Mouse (Mus musculus) liver, embryonic 13.5 days (tissue): ENCODE data around the gene Rpl10a. TPM values are rescaled to one million over a fixed set of nuclear protein-coding genes. Genes with fewer than 3 reads are reported as not detected.

Experiments
- ATAC-seq: fragments of 200-750 bp; cut with Nextera tagmentation; 2 replicates; pipeline ENCODE4 v1.8.0; 2017; ENCODE audit warnings: low read depth, mild to moderate bottlenecking, moderate number of reproducible peaks, moderate library complexity
- DNase-seq: peaks from one replicate; pipeline ENCODE4 v3.0.0; 2022
- H3K27ac ChIP-seq: fragments of 300-500 bp; sonication (generic); 2 replicates; pipeline ENCODE4 v1.5.1; 2015; ENCODE audit warnings: moderate library complexity, mild to moderate bottlenecking, inconsistent platforms
- H3K27me3 ChIP-seq: fragments of 300-500 bp; sonication (generic); 2 replicates; pipeline ENCODE4 v1.6.1; 2015; ENCODE audit warnings: mild to moderate bottlenecking, inconsistent platforms
- H3K36me3 ChIP-seq: fragments of 300-500 bp; sonication (generic); 2 replicates; pipeline ENCODE4 v1.6.1; 2015; ENCODE audit warnings: mild to moderate bottlenecking, inconsistent platforms
- H3K4me1 ChIP-seq: fragments of 300-500 bp; sonication (generic); replicated peaks from 2 replicates; pipeline ENCODE4 v1.6.1; 2015; ENCODE audit warnings: inconsistent platforms
- H3K4me2 ChIP-seq: fragments of 300-500 bp; sonication (generic); 2 replicates; pipeline ENCODE4 v1.6.1; 2015; ENCODE audit warnings: inconsistent platforms, mild to moderate bottlenecking, moderate library complexity
- H3K4me3 ChIP-seq: fragments of 300-500 bp; sonication (generic); replicated peaks from 2 replicates; pipeline ENCODE4 v1.5.1; 2015; ENCODE audit warnings: mild to moderate bottlenecking, inconsistent platforms
- H3K9ac ChIP-seq: fragments of 300-500 bp; sonication (generic); 2 replicates; pipeline ENCODE4 v1.6.1; 2015; ENCODE audit warnings: mild to moderate bottlenecking, inconsistent platforms
- H3K9me3 ChIP-seq: fragments of 300-500 bp; sonication (generic); replicated peaks from 2 replicates; pipeline ENCODE4 v1.6.1; 2016; ENCODE audit warnings: inconsistent platforms
- WGBS: fragments of 180-500 bp; shearing (Covaris S2); methylation state at CpG from one replicate; pipeline ENCODE4 v1.1.7; 2015; ENCODE audit not compliant: insufficient replicate concordance; 5-methylcytosine and 5-hydroxymethylcytosine counted together
- polyA plus RNA-seq: library from polyadenylated mRNA; unstranded; fragments of >200 nt; fragmentation: Nextera tagmentation; extraction: Ambion mirVana; gene quantifications from 2 replicates; pipeline ENCODE4 v1.2.1, GENCODE M21; 2015

The Rpl10a gene
- polyA plus RNA-seq, 1 experiment from 2014 or later: 464 TPM

- Histone ChIP-seq H3K4me1 (peaks cover 32% of the 10 kb centered on the region), H3K4me3 (no peak overlapping the region), H3K27ac (no peak overlapping the region), H3K4me2 (peak overlapping the region; percentile 33; the same call in 1 of the 2 replicates), H3K36me3 (no peaks in the 10 kb centered on the region), H3K9ac (peak overlapping the region; percentile 36; the same call in 1 of the 2 replicates), H3K27me3 (no peaks in the 10 kb centered on the region), H3K9me3 (0 out of 2 replicates have a peak, but pooled peaks cover 4% of the 10 kb centered on the region)
- WGBS: 14% methylated on average over 18 of the region's 18 CpGs
- DNase-seq: peak; percentile 73
- ATAC-seq: no peak
Observed at GRCm38 (mm10) chr17:28308297-28309195, 19.7 kb upstream of the Rpl10a start.

- H3K9me3 ChIP-seq: no peaks in the 10 kb centered on the region
- 70% methylated on average over 3 of the region's 3 CpGs for WGBS
- H3K27ac ChIP-seq: no peak overlapping the region
- ATAC-seq: no peak
- H3K9ac ChIP-seq: no peak overlapping the region
- H3K4me2 ChIP-seq: no peak overlapping the region
- no peak for DNase-seq
- no peak overlapping the region for H3K4me3 ChIP-seq
- no peaks in the 10 kb centered on the region for H3K27me3 ChIP-seq
- H3K36me3 ChIP-seq: peaks cover 7% of the 10 kb centered on the region
- peaks cover 46% of the 10 kb centered on the region for H3K4me1 ChIP-seq
Observed at GRCm38 (mm10) chr17:28310831-28311230, 17.4 kb upstream of the Rpl10a start.

- Histone ChIP-seq H3K4me3 (no peak overlapping the region), H3K27me3 (no peaks in the 10 kb centered on the region), H3K36me3 (peaks cover 14% of the 10 kb centered on the region), H3K4me1 (peaks cover 53% of the 10 kb centered on the region), H3K9me3 (no peaks in the 10 kb centered on the region), H3K27ac (no peak overlapping the region), H3K9ac (no peak overlapping the region), H3K4me2 (no peak overlapping the region)
- ATAC-seq (no peak), DNase-seq (no peak)
- WGBS: 76% methylated on average over 5 of the region's 5 CpGs
Observed at GRCm38 (mm10) chr17:28311366-28312132, 16.7 kb upstream of the Rpl10a start.

- 16% methylated on average over 17 of the region's 17 CpGs for WGBS
- peak; percentile 6 for ATAC-seq
- Histone ChIP-seq H3K27me3 (no peaks in the 10 kb centered on the region), H3K27ac (peak overlapping the region; percentile 80), H3K9ac (peak overlapping the region; percentile 59), H3K9me3 (no peaks in the 10 kb centered on the region), H3K36me3 (peaks cover 23% of the 10 kb centered on the region), H3K4me2 (peak overlapping the region; percentile 78), H3K4me1 (peaks cover 63% of the 10 kb centered on the region), H3K4me3 (peak overlapping the region; percentile 87)
- DNase-seq: peak; percentile 44
Observed at GRCm38 (mm10) chr17:28312232-28313211, 15.7 kb upstream of the Rpl10a start.

GRCm38 (mm10) chr17:28313212-28313879, 14.9 kb upstream of the Rpl10a start, which contains the start of gene Fance:
TSS of gene Fance (plus strand) at chr17:28313519.
- Histone ChIP-seq H3K4me3 (peak within 1 kb of the TSS; percentile 87), H3K4me2 (peak within 1 kb of the TSS; percentile 98), H3K36me3 (peaks cover 27% of the 10 kb centered on the region), H3K27me3 (no peaks in the 10 kb centered on the region), H3K4me1 (peaks cover 69% of the 10 kb centered on the region), H3K27ac (peak within 1 kb of the TSS; percentile 89), H3K9ac (peak within 1 kb of the TSS; percentile 92), H3K9me3 (no peaks in the 10 kb centered on the region)
- WGBS: under 1% methylated on average over 69 of the region's 69 CpGs
- peak; percentile 96 for ATAC-seq
- peak; percentile 99 for DNase-seq

- peak overlapping the region; percentile 89 for H3K27ac ChIP-seq
- WGBS: under 1% methylated on average over 11 of the region's 11 CpGs
- DNase-seq (no peak), ATAC-seq (peak; percentile 6)
- peak overlapping the region; percentile 87 for H3K4me3 ChIP-seq
- H3K9me3 ChIP-seq: no peaks in the 10 kb centered on the region
- peaks cover 66% of the 10 kb centered on the region for H3K4me1 ChIP-seq
- H3K27me3 ChIP-seq: no peaks in the 10 kb centered on the region
- H3K4me2 ChIP-seq: peak overlapping the region; percentile 98
- H3K36me3 ChIP-seq: peaks cover 31% of the 10 kb centered on the region
- H3K9ac ChIP-seq: peak overlapping the region; percentile 92
Observed at GRCm38 (mm10) chr17:28313880-28314225, 14.4 kb upstream of the Rpl10a start.

GRCm38 (mm10) chr17:28315611-28316160, 12.6 kb upstream of the Rpl10a start:
- ATAC-seq (no peak), DNase-seq (no peak)
- H3K4me2 ChIP-seq: no peak overlapping the region
- peak overlapping the region; percentile 51; the same call in 1 of the 2 replicates for H3K9ac ChIP-seq
- no peak overlapping the region for H3K4me3 ChIP-seq
- no peaks in the 10 kb centered on the region for H3K9me3 ChIP-seq
- no peaks in the 10 kb centered on the region for H3K27me3 ChIP-seq
- WGBS: 87% methylated on average over 20 of the region's 20 CpGs
- peaks cover 62% of the 10 kb centered on the region for H3K4me1 ChIP-seq
- H3K27ac ChIP-seq: no peak overlapping the region
- H3K36me3 ChIP-seq: peaks cover 47% of the 10 kb centered on the region

GRCm38 (mm10) chr17:28316476-28316875, 11.8 kb upstream of the Rpl10a start:
- H3K4me3 ChIP-seq: no peak overlapping the region
- no peak overlapping the region for H3K27ac ChIP-seq
- no peaks in the 10 kb centered on the region for H3K27me3 ChIP-seq
- no peak overlapping the region for H3K4me2 ChIP-seq
- no peak overlapping the region for H3K9ac ChIP-seq
- WGBS: 81% methylated on average over 9 of the region's 9 CpGs
- H3K36me3 ChIP-seq: peaks cover 50% of the 10 kb centered on the region
- ATAC-seq: no peak
- DNase-seq: no peak
- peaks cover 61% of the 10 kb centered on the region for H3K4me1 ChIP-seq
- no peaks in the 10 kb centered on the region for H3K9me3 ChIP-seq

- Histone ChIP-seq H3K4me1 (peaks cover 56% of the 10 kb centered on the region), H3K4me2 (peak overlapping the region; percentile 10; the same call in 1 of the 2 replicates), H3K27ac (peak overlapping the region; percentile 61), H3K9me3 (no peaks in the 10 kb centered on the region), H3K9ac (0 out of 2 replicates have a peak overlapping the region, but pooled peaks have one; percentile 26), H3K36me3 (peaks cover 53% of the 10 kb centered on the region), H3K4me3 (no peak overlapping the region), H3K27me3 (no peaks in the 10 kb centered on the region)
- no peak for DNase-seq
- WGBS: 76% methylated on average over 8 of the region's 8 CpGs
- no peak for ATAC-seq
Observed at GRCm38 (mm10) chr17:28317091-28317490, 11.2 kb upstream of the Rpl10a start.

- Histone ChIP-seq H3K36me3 (peaks cover 59% of the 10 kb centered on the region), H3K27me3 (no peaks in the 10 kb centered on the region), H3K9ac (no peak overlapping the region), H3K27ac (peak overlapping the region; percentile 61), H3K9me3 (no peaks in the 10 kb centered on the region), H3K4me3 (no peak overlapping the region), H3K4me1 (peaks cover 49% of the 10 kb centered on the region), H3K4me2 (peak overlapping the region; percentile 10; the same call in 1 of the 2 replicates)
- WGBS: 37% methylated on average over 9 of the region's 9 CpGs
- no peak for ATAC-seq
- DNase-seq: peak; percentile 43
Observed at GRCm38 (mm10) chr17:28317725-28318124, 10.5 kb upstream of the Rpl10a start.
